Mouse (Mus musculus) hindbrain, embryonic 13.5 days (tissue): ENCODE data around the gene Rnf111. TPM values are rescaled to one million over a fixed set of nuclear protein-coding genes. Genes with fewer than 3 reads are reported as not detected.
"Not testable (repeated sequence)": the region's sequence is repeated elsewhere in the genome, so short reads cannot be mapped to it uniquely, and the experiment has no call there.

Experiments
- ATAC-seq: fragments of 200-750 bp; cut with Nextera tagmentation; 2 replicates; pipeline ENCODE4 v1.8.0; 2017; ENCODE audit warnings: moderate TSS enrichment; ENCODE audit not compliant: low FRiP score
- H3K27ac ChIP-seq: fragments of 300-500 bp; sonication (generic); 2 replicates; pipeline ENCODE4 v1.5.1; 2015; ENCODE audit warnings: inconsistent platforms, mild to moderate bottlenecking, moderate library complexity
- H3K27me3 ChIP-seq: fragments of 300-500 bp; sonication (generic); 2 replicates; pipeline ENCODE4 v1.6.1; 2015; ENCODE audit warnings: mild to moderate bottlenecking, inconsistent platforms
- H3K36me3 ChIP-seq: fragments of 300-500 bp; sonication (generic); 2 replicates; pipeline ENCODE4 v1.6.1; 2015; ENCODE audit warnings: mild to moderate bottlenecking, inconsistent platforms
- H3K4me1 ChIP-seq: fragments of 300-500 bp; sonication (generic); replicated peaks from 2 replicates; pipeline ENCODE4 v1.6.1; 2015; ENCODE audit warnings: inconsistent platforms
- H3K4me2 ChIP-seq: fragments of 300-500 bp; sonication (generic); 2 replicates; pipeline ENCODE4 v1.6.1; 2015; ENCODE audit warnings: inconsistent platforms, mild to moderate bottlenecking, moderate library complexity
- H3K4me3 ChIP-seq: fragments of 300-500 bp; sonication (generic); 2 replicates; pipeline ENCODE4 v1.5.1; 2015; ENCODE audit warnings: mild to moderate bottlenecking, inconsistent platforms
- H3K9ac ChIP-seq: fragments of 300-500 bp; sonication (generic); 2 replicates; pipeline ENCODE4 v1.6.1; 2015; ENCODE audit warnings: mild to moderate bottlenecking, inconsistent platforms
- H3K9me3 ChIP-seq: fragments of 300-500 bp; sonication (generic); 2 replicates; pipeline ENCODE4 v1.6.1; 2016; ENCODE audit warnings: inconsistent platforms
- WGBS: fragments of 180-500 bp; shearing (Covaris S2); methylation state at CpG from one replicate; pipeline ENCODE4 v1.1.7; 2015; 5-methylcytosine and 5-hydroxymethylcytosine counted together
- polyA plus RNA-seq: library from polyadenylated mRNA; unstranded; fragments of >200 nt; fragmentation: Nextera tagmentation; extraction: Ambion mirVana; gene quantifications from 2 replicates; pipeline ENCODE4 v1.2.1, GENCODE M21; 2015

The Rnf111 gene
- 34.5 and 36.7 TPM in 2 replicates for polyA plus RNA-seq

GRCm38 (mm10) chr9:70503626-70504041 lies at the start of gene Rnf111:
Gene Rnf111 (minus strand): TSS chr9:70503725.
- Histone ChIP-seq H3K27me3 (0 out of 2 replicates have a peak, but pooled peaks cover 5% of the 10 kb centered on the region), H3K4me2 (peak within 1 kb of the TSS; percentile 72), H3K9me3 (no peaks in the 10 kb centered on the region), H3K27ac (peak within 1 kb of the TSS; percentile 99), H3K36me3 (no peaks in the 10 kb centered on the region; the same call in 1 of the 2 replicates), H3K4me3 (peak within 1 kb of the TSS; percentile 91), H3K9ac (peak within 1 kb of the TSS; percentile 95), H3K4me1 (peaks cover 16% of the 10 kb centered on the region)
- WGBS, result under 1% methylated on average over 41 of the region's 45 CpGs
- ATAC-seq, result peak; percentile 96

- H3K4me2 ChIP-seq, H3K9ac ChIP-seq, ATAC-seq, H3K27me3 ChIP-seq, H3K27ac ChIP-seq, H3K4me1 ChIP-seq, H3K4me3 ChIP-seq: not testable (repeated sequence)
- peaks cover 29% of the 10 kb centered on the region for H3K36me3 ChIP-seq
- peaks cover 12% of the 10 kb centered on the region; the same call in 1 of the 2 replicates for H3K9me3 ChIP-seq
- WGBS, result 99% methylated on average over 2 of the region's 2 CpGs
Observed at GRCm38 (mm10) chr9:70552233-70552632, 48.7 kb upstream of the Rnf111 start.

- no peak overlapping the region for H3K9ac ChIP-seq
- no peak overlapping the region for H3K4me2 ChIP-seq
- 95% methylated on average over 1 of the region's 1 CpGs for WGBS
- no peak overlapping the region for H3K4me3 ChIP-seq
- peaks cover 29% of the 10 kb centered on the region for H3K36me3 ChIP-seq
- peaks cover 12% of the 10 kb centered on the region for H3K4me1 ChIP-seq
- peaks cover 12% of the 10 kb centered on the region; the same call in 1 of the 2 replicates for H3K9me3 ChIP-seq
- H3K27ac ChIP-seq, result no peak overlapping the region
- no peak for ATAC-seq
- H3K27me3 ChIP-seq, result no peaks in the 10 kb centered on the region
Observed at GRCm38 (mm10) chr9:70551524-70551923, 48.0 kb upstream of the Rnf111 start.

- Histone ChIP-seq H3K27ac (no peak overlapping the region), H3K4me2 (no peak overlapping the region), H3K27me3 (no peaks in the 10 kb centered on the region), H3K4me1 (peaks cover 24% of the 10 kb centered on the region), H3K9ac (no peak overlapping the region), H3K4me3 (no peak overlapping the region), H3K9me3 (peaks cover 12% of the 10 kb centered on the region; the same call in 1 of the 2 replicates), H3K36me3 (peaks cover 26% of the 10 kb centered on the region)
- WGBS, result 87% methylated on average over 4 of the region's 4 CpGs
- ATAC-seq, result no peak
Observed at GRCm38 (mm10) chr9:70548304-70548703, 44.8 kb upstream of the Rnf111 start.

- not testable (repeated sequence) for H3K27me3 ChIP-seq, ATAC-seq, H3K4me3 ChIP-seq, H3K9me3 ChIP-seq, H3K4me2 ChIP-seq, H3K27ac ChIP-seq, H3K9ac ChIP-seq
- peaks cover 11% of the 10 kb centered on the region for H3K36me3 ChIP-seq
- 89% methylated on average over 2 of the region's 3 CpGs for WGBS
- peaks cover 26% of the 10 kb centered on the region for H3K4me1 ChIP-seq
Observed at GRCm38 (mm10) chr9:70546576-70546975, 43.1 kb upstream of the Rnf111 start.

- Histone ChIP-seq H3K27ac (no peak overlapping the region), H3K9ac (no peak overlapping the region), H3K4me3 (no peak overlapping the region), H3K36me3 (peaks cover 2% of the 10 kb centered on the region; the same call in 1 of the 2 replicates), H3K9me3 (no peaks in the 10 kb centered on the region), H3K4me1 (peaks cover 30% of the 10 kb centered on the region), H3K4me2 (no peak overlapping the region), H3K27me3 (no peaks in the 10 kb centered on the region)
- no peak for ATAC-seq
- WGBS, result 82% methylated on average over 1 of the region's 1 CpGs
Observed at GRCm38 (mm10) chr9:70544831-70545230, 41.3 kb upstream of the Rnf111 start.

GRCm38 (mm10) chr9:70543985-70544384 lies 40.5 kb upstream of the Rnf111 start:
- Histone ChIP-seq H3K9me3 (no peaks in the 10 kb centered on the region), H3K36me3 (no peaks in the 10 kb centered on the region), H3K27ac (no peak overlapping the region), H3K9ac (peak overlapping the region; percentile 39), H3K27me3 (no peaks in the 10 kb centered on the region), H3K4me1 (peaks cover 30% of the 10 kb centered on the region), H3K4me2 (peak overlapping the region; percentile 81), H3K4me3 (peak overlapping the region; percentile 88)
- WGBS, result 67% methylated on average over 5 of the region's 5 CpGs
- no peak for ATAC-seq

- peaks cover 30% of the 10 kb centered on the region for H3K4me1 ChIP-seq
- H3K4me3 ChIP-seq, result peak overlapping the region; percentile 88
- ATAC-seq, result peak; percentile 76
- no peaks in the 10 kb centered on the region for H3K27me3 ChIP-seq
- peak overlapping the region; percentile 99 for H3K27ac ChIP-seq
- H3K9me3 ChIP-seq, result no peaks in the 10 kb centered on the region
- peak overlapping the region; percentile 97 for H3K9ac ChIP-seq
- H3K4me2 ChIP-seq, result peak overlapping the region; percentile 81
- no peaks in the 10 kb centered on the region for H3K36me3 ChIP-seq
- WGBS, result under 1% methylated on average over 63 of the region's 64 CpGs
Observed at GRCm38 (mm10) chr9:70543048-70543880, 39.7 kb upstream of the Rnf111 start.

- Histone ChIP-seq H3K4me2 (peak within 1 kb of the TSS; percentile 81), H3K4me1 (peaks cover 24% of the 10 kb centered on the region), H3K36me3 (no peaks in the 10 kb centered on the region), H3K9ac (peak within 1 kb of the TSS; percentile 97), H3K27ac (peak within 1 kb of the TSS; percentile 99), H3K4me3 (peak within 1 kb of the TSS; percentile 88), H3K27me3 (no peaks in the 10 kb centered on the region), H3K9me3 (no peaks in the 10 kb centered on the region)
- ATAC-seq, result peak; percentile 97
- under 1% methylated on average over 60 of the region's 75 CpGs for WGBS
Observed at GRCm38 (mm10) chr9:70542305-70543041, 38.9 kb upstream of the Rnf111 start, which contains the start of gene Sltm. Gene Sltm (plus strand): TSS chr9:70542754.

GRCm38 (mm10) chr9:70541584-70541983 lies 38.1 kb upstream of the Rnf111 start:
- H3K4me1 ChIP-seq, result peaks cover 18% of the 10 kb centered on the region
- H3K9ac ChIP-seq, result peak overlapping the region; percentile 97
- WGBS, result 10% methylated on average over 6 of the region's 6 CpGs
- H3K9me3 ChIP-seq, result no peaks in the 10 kb centered on the region
- no peaks in the 10 kb centered on the region for H3K27me3 ChIP-seq
- H3K27ac ChIP-seq, result peak overlapping the region; percentile 99; the same call in 1 of the 2 replicates
- H3K36me3 ChIP-seq, result no peaks in the 10 kb centered on the region
- peak overlapping the region; percentile 81 for H3K4me2 ChIP-seq
- no peak for ATAC-seq
- peak overlapping the region; percentile 88 for H3K4me3 ChIP-seq

GRCm38 (mm10) chr9:70533328-70533727 lies 29.8 kb upstream of the Rnf111 start:
- Histone ChIP-seq H3K27ac (no peak overlapping the region), H3K4me1 (no peaks in the 10 kb centered on the region), H3K9ac (no peak overlapping the region), H3K27me3 (no peaks in the 10 kb centered on the region), H3K9me3 (no peaks in the 10 kb centered on the region), H3K4me2 (no peak overlapping the region), H3K4me3 (no peak overlapping the region), H3K36me3 (no peaks in the 10 kb centered on the region)
- ATAC-seq, result no peak
- whole genome bisulfite sequencing, result 85% methylated on average over 3 of the region's 3 CpGs

- H3K4me3 ChIP-seq, result no peak overlapping the region
- H3K4me1 ChIP-seq, result no peaks in the 10 kb centered on the region
- H3K36me3 ChIP-seq, result no peaks in the 10 kb centered on the region
- H3K9ac ChIP-seq, result no peak overlapping the region
- no peak overlapping the region for H3K4me2 ChIP-seq
- 92% methylated on average over 7 of the region's 7 CpGs for WGBS
- no peak overlapping the region for H3K27ac ChIP-seq
- H3K9me3 ChIP-seq, result no peaks in the 10 kb centered on the region
- no peaks in the 10 kb centered on the region for H3K27me3 ChIP-seq
- no peak for ATAC-seq
Observed at GRCm38 (mm10) chr9:70524366-70524765, 20.8 kb upstream of the Rnf111 start.
